Mouse (Mus musculus): ENCODE data around the gene Cfap52. TPM values are rescaled to one million over a fixed set of nuclear protein-coding genes. Genes with fewer than 3 reads are reported as not detected.

Cfap52 gene
- polyA plus RNA-seq, 1 experiment from 2014 or later, result 0.53 TPM

GRCm38 (mm10) chr11:67903756-67904155, 61.7 kb downstream of the Cfap52 start:
- H3K4me3 ChIP-seq (replicated peaks), result no peak overlapping the region
- H3K36me3 ChIP-seq, result no peaks in the 10 kb centered on the region
- H3K4me1 ChIP-seq (replicated peaks), result no peaks in the 10 kb centered on the region
- H3K9me3 ChIP-seq, result no peaks in the 10 kb centered on the region
- no peaks in the 10 kb centered on the region for H3K27me3 ChIP-seq
- no peak overlapping the region for H3K27ac ChIP-seq
- WGBS, result 88% methylated on average over 4 of the region's 4 CpGs
- H3K4me2 ChIP-seq, result no peak overlapping the region
- no peak overlapping the region for H3K9ac ChIP-seq (replicated peaks)
- no peak for ATAC-seq (ENCODE audit: insufficient number of reproducible peaks, insufficient read depth, low FRiP score, low TSS enrichment, low read depth)

- Histone ChIP-seq H3K9ac (replicated peaks) (no peak overlapping the region), H3K36me3 (no peaks in the 10 kb centered on the region), H3K4me1 (replicated peaks) (peaks cover 6% of the 10 kb centered on the region; the same call in 1 of the 2 replicates), H3K4me2 (no peak overlapping the region), H3K27ac (no peak overlapping the region), H3K9me3 (no peaks in the 10 kb centered on the region), H3K27me3 (no peaks in the 10 kb centered on the region), H3K4me3 (replicated peaks) (no peak overlapping the region)
- WGBS, result 62% methylated on average over 8 of the region's 8 CpGs
- ATAC-seq (ENCODE audit: insufficient number of reproducible peaks, insufficient read depth, low FRiP score, low TSS enrichment, low read depth), result no peak
Measured at GRCm38 (mm10) chr11:67897064-67897560, 68.3 kb downstream of the Cfap52 start.

- no peak for ATAC-seq (ENCODE audit: insufficient number of reproducible peaks, insufficient read depth, low FRiP score, low TSS enrichment, low read depth)
- WGBS, result 74% methylated on average over 7 of the region's 7 CpGs
Measured at GRCm38 (mm10) chr11:67895641-67896040, 69.8 kb downstream of the Cfap52 start.

GRCm38 (mm10) chr11:67888521-67888920, 76.9 kb downstream of the Cfap52 start:
- H3K27me3 ChIP-seq, result no peaks in the 10 kb centered on the region
- WGBS, result 83% methylated on average over 5 of the region's 5 CpGs
- H3K9me3 ChIP-seq, result peaks cover 7% of the 10 kb centered on the region; the same call in 1 of the 2 replicates
- H3K27ac ChIP-seq, result no peak overlapping the region
- no peak overlapping the region for H3K9ac ChIP-seq (replicated peaks)
- no peak overlapping the region for H3K4me2 ChIP-seq
- no peaks in the 10 kb centered on the region for H3K36me3 ChIP-seq
- ATAC-seq (ENCODE audit: insufficient number of reproducible peaks, insufficient read depth, low FRiP score, low TSS enrichment, low read depth), result no peak
- no peak overlapping the region for H3K4me3 ChIP-seq (replicated peaks)
- H3K4me1 ChIP-seq (replicated peaks), result no peaks in the 10 kb centered on the region

More at GRCm38 (mm10) chr11:67895641-67896040, 69.8 kb downstream of the Cfap52 start:
- Histone ChIP-seq H3K27ac (no peak overlapping the region), H3K9me3 (no peaks in the 10 kb centered on the region), H3K27me3 (no peaks in the 10 kb centered on the region), H3K4me3 (replicated peaks) (no peak overlapping the region), H3K4me1 (replicated peaks) (peaks cover 6% of the 10 kb centered on the region; the same call in 1 of the 2 replicates), H3K4me2 (no peak overlapping the region), H3K9ac (replicated peaks) (no peak overlapping the region), H3K36me3 (no peaks in the 10 kb centered on the region)

- no peaks in the 10 kb centered on the region for H3K4me1 ChIP-seq (replicated peaks)
- H3K36me3 ChIP-seq, result no peaks in the 10 kb centered on the region
- H3K9ac ChIP-seq (replicated peaks), result no peak overlapping the region
- no peaks in the 10 kb centered on the region for H3K27me3 ChIP-seq
- no peak for ATAC-seq (ENCODE audit: insufficient number of reproducible peaks, insufficient read depth, low FRiP score, low TSS enrichment, low read depth)
- no peak overlapping the region for H3K27ac ChIP-seq
- no peak overlapping the region for H3K4me2 ChIP-seq
- 83% methylated on average over 2 of the region's 2 CpGs for WGBS
- H3K4me3 ChIP-seq (replicated peaks), result no peak overlapping the region
- peaks cover 7% of the 10 kb centered on the region; the same call in 1 of the 2 replicates for H3K9me3 ChIP-seq
Measured at GRCm38 (mm10) chr11:67885921-67886320, 79.5 kb downstream of the Cfap52 start.

Other genes with a start within 250 kb of the Cfap52 start
- not detected in 2 replicates for gene Glp2r, start 194.5 kb downstream of the Cfap52 start, polyA plus RNA-seq (2016; fragmentation: Nextera tagmentation; extraction: Ambion mirVana)
- not detected in 2 replicates for gene Gsg1l2, start 191.0 kb downstream of the Cfap52 start, polyA plus RNA-seq (2016; fragmentation: Nextera tagmentation; extraction: Ambion mirVana)
- 1.6 and 2.0 TPM in 2 replicates for gene Dhrs7c, start 167.5 kb downstream of the Cfap52 start, polyA plus RNA-seq (2016; fragmentation: Nextera tagmentation; extraction: Ambion mirVana)
- gene Usp43, start 43.5 kb downstream of the Cfap52 start, polyA plus RNA-seq (2016; fragmentation: Nextera tagmentation; extraction: Ambion mirVana), result 0.71 and 0.78 TPM in 2 replicates
- 55.0 and 57.9 TPM in 2 replicates for gene Stx8, start 542 bp upstream of the Cfap52 start, polyA plus RNA-seq (2016; fragmentation: Nextera tagmentation; extraction: Ambion mirVana)

All from limb, embryonic 12.5 days (tissue).